Mouse (Mus musculus): Measurements from ENCODE around the gene Olfr968. TPM values are rescaled to one million over a fixed set of nuclear protein-coding genes. Genes with fewer than 3 reads are reported as not detected.

Gene Olfr968
- total RNA-seq (2015; ENCODE audit: low replicate concordance) = not detected in 2 replicates
- not detected in 2 replicates for total RNA-seq (2017; ENCODE audit: low replicate concordance)

DNA sequence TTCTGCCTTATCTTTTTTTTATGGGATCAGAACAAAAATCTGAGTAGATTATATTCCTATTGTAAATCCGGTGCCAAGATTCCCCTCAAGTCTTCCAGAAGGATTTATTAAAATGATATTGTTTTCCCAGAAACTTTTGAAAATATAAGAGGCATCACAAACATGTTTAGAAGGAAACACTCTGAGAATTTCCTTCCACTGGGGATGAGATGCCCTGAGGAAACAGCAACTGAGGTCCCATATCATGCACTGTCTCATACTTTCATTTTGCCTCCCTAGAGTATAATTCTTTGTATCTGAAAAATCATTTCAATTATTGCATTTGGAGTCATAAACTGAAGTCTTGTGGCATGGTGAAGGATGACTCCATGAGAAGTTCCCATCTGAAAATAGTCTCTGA is at the start of gene Olfr968:
Gene Olfr968 (minus strand): TSS at position 101 of the 400 bp plus-strand sequence.
- ATAC-seq (replicated peaks; ENCODE audit: low FRiP score, poor library complexity, severe bottlenecking) = no peak

DNA sequence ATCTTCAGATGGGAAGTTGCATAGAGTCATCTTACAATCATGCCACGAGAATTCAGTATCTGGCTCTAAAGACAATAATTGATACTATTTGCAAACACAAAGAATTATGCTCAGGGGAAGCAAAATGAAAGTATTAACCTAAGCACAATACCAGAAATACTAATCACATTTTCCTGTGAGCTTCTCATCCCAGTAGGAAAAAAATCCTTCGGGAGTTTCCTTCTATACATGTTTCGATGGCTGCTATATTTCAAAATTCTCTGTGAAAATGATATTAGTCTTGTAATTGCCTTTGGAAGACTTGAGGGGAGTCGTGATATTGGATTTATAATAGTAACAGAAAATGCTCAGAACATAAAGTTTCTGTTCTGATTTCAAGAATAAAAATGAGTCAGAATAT is 25.5 kb upstream of the Olfr968 start, which contains the start of gene Olfr970:
Gene Olfr970 (plus strand): TSS at position 301 of the 400 bp plus-strand sequence.
- no peak for ATAC-seq (replicated peaks; ENCODE audit: low FRiP score, poor library complexity, severe bottlenecking)

DNA sequence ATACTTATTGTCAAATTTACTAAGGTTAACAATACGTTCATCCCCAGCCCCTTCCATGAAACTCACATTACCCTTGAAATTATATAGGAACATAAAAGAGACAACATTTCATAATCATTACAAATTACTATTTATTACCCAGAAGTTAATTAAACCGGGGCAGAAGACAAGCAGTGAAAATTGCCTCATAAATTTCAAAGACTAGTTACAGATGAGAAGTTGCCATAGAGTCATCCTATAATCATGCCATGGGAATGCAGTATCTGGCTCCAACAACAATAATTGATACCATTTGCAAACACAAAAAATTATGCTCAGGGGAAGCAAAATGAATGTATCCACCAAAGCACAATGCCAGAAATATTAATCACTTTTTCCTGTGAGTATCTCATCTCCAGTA is 7.5 kb upstream of the Olfr968 start, which contains the start of gene Olfr969:
Gene Olfr969 (plus strand): TSS at position 388 of the 400 bp plus-strand sequence.
- no peak for ATAC-seq (replicated peaks; ENCODE audit: low FRiP score, poor library complexity, severe bottlenecking)

DNA sequence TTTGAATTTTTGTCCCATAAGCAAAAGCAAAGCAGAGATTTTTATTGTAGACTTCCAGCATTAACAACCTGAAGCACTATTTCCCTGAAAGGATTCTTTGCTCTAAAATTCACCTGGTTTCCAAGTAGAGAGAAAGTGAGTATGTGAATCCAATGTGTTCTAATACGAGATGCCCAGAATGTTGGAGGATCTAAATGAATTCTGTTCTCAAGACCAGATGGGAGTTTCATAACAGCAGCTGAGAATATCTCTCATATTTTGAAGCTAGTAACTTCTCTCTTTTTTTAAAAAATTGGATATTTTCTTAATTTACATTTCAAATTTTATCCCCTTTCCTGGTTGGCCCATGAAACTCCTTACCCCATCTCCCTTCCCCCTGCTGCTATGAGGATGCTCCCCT is 36.6 kb downstream of the Olfr968 start:
- ATAC-seq (replicated peaks; ENCODE audit: low FRiP score, poor library complexity, severe bottlenecking) = no peak

DNA sequence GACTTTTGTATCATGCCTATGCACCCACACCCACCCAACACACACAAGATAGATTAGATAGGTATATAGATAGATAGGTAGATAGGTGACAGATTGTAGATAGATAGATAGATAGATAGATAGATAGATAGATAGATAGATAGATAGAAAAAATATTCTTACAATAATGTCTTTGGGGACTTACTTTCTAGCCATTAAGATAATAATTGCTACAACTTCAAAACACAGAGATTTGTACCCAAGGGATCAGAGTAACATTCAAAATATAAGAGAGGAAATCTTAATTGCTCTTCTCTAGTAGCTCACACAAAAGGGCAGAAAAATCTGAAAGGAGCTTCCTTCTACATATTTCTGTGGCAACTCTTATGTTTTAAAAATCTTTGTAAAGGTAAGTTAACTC is 37.1 kb downstream of the Olfr968 start, which contains the start of gene Olfr967:
Gene Olfr967 (plus strand): TSS at position 301 of the 400 bp plus-strand sequence.
- no peak for ATAC-seq (replicated peaks; ENCODE audit: low FRiP score, poor library complexity, severe bottlenecking)

DNA sequence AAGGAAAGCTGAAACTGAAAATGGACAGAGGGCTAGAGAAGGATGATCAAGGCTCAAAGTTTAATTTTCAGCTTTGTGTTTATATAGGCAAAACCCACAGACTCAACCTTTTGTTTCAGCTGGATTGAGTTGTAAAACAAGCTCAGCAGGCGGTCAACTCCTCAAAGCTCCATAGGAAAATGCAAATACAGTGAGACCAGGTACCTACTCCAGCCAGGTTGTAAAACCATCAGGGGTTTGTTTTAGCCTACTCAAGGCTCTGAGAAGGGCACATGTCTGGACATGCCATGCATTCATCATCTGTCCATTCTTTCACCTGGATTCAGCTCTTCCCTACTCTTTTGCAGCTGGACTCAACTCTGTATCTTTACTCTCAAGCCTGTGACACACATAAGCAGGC is 42.3 kb downstream of the Olfr968 start:
- ATAC-seq (replicated peaks; ENCODE audit: low FRiP score, poor library complexity, severe bottlenecking) = no peak

DNA sequence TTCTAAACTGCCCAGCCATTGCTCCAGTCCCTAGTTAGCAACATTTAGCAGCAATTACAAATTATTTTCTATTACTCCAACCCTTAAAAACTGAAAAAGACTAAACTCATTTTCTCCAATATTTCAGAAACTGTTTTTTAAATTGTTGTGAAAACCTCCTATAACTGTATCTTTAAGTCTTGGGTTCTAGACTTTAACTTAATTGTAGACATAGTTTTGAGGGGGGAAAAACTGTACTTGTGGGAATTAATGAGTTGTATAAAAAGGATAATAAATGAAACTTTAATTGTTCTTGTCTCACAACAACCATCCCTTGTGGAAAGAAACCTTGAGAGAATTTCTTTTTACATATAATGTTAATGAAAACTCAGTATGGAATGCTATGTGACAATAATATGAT is 52.4 kb downstream of the Olfr968 start, which contains the start of gene Olfr150:
Gene Olfr150 (plus strand): TSS at position 301 of the 400 bp plus-strand sequence.
- no peak for ATAC-seq (replicated peaks; ENCODE audit: low FRiP score, poor library complexity, severe bottlenecking)

Other genes starting within 250 kb of the Olfr968 start
- not detected in 2 replicates for gene Olfr958, start 229.2 kb downstream of the Olfr968 start, total RNA-seq (2015; ENCODE audit: low replicate concordance)
- not detected in 2 replicates for gene Olfr958, start 229.2 kb downstream of the Olfr968 start, total RNA-seq (2017; ENCODE audit: low replicate concordance)
- not detected in 2 replicates for gene Olfr959, start 207.7 kb downstream of the Olfr968 start, total RNA-seq (2015; ENCODE audit: low replicate concordance)
- gene Olfr959, start 207.7 kb downstream of the Olfr968 start, total RNA-seq (2017; ENCODE audit: low replicate concordance) = not detected in 2 replicates
- gene AW551984, start 178.8 kb downstream of the Olfr968 start, total RNA-seq (2015; ENCODE audit: low replicate concordance) = not detected in 2 replicates
- gene AW551984, start 178.8 kb downstream of the Olfr968 start, total RNA-seq (2017; ENCODE audit: low replicate concordance) = not detected in 2 replicates
- gene Olfr148, start 172.6 kb downstream of the Olfr968 start, total RNA-seq (2015; ENCODE audit: low replicate concordance) = not detected in 2 replicates
- gene Olfr148, start 172.6 kb downstream of the Olfr968 start, total RNA-seq (2017; ENCODE audit: low replicate concordance) = not detected in 2 replicates
- gene Olfr960, start 161.9 kb downstream of the Olfr968 start, total RNA-seq (2015; ENCODE audit: low replicate concordance) = not detected in 2 replicates
- not detected in 2 replicates for gene Olfr960, start 161.9 kb downstream of the Olfr968 start, total RNA-seq (2017; ENCODE audit: low replicate concordance)
- gene Olfr961, start 138.2 kb downstream of the Olfr968 start, total RNA-seq (2015; ENCODE audit: low replicate concordance) = not detected in 2 replicates
- not detected in 2 replicates for gene Olfr961, start 138.2 kb downstream of the Olfr968 start, total RNA-seq (2017; ENCODE audit: low replicate concordance)
- gene Olfr963, start 116.0 kb downstream of the Olfr968 start, total RNA-seq (2015; ENCODE audit: low replicate concordance) = not detected in 2 replicates
- gene Olfr963, start 116.0 kb downstream of the Olfr968 start, total RNA-seq (2017; ENCODE audit: low replicate concordance) = not detected in 2 replicates
- not detected in 2 replicates for gene Olfr149, start 76.1 kb downstream of the Olfr968 start, total RNA-seq (2015; ENCODE audit: low replicate concordance)
- gene Olfr149, start 76.1 kb downstream of the Olfr968 start, total RNA-seq (2017; ENCODE audit: low replicate concordance) = not detected in 2 replicates
- not detected in 2 replicates for gene Olfr965, start 71.9 kb downstream of the Olfr968 start, total RNA-seq (2015; ENCODE audit: low replicate concordance)
- gene Olfr965, start 71.9 kb downstream of the Olfr968 start, total RNA-seq (2017; ENCODE audit: low replicate concordance) = 1.2 TPM in 1 of 2 replicates, not detected in the other
- gene Olfr150, start 52.3 kb downstream of the Olfr968 start, total RNA-seq (2015; ENCODE audit: low replicate concordance) = not detected in 2 replicates
- gene Olfr150, start 52.3 kb downstream of the Olfr968 start, total RNA-seq (2017; ENCODE audit: low replicate concordance) = not detected in 2 replicates
- not detected in 2 replicates for gene Olfr967, start 37.0 kb downstream of the Olfr968 start, total RNA-seq (2015; ENCODE audit: low replicate concordance)
- gene Olfr967, start 37.0 kb downstream of the Olfr968 start, total RNA-seq (2017; ENCODE audit: low replicate concordance) = not detected in 2 replicates
- gene Olfr969, start 7.7 kb upstream of the Olfr968 start, total RNA-seq (2015; ENCODE audit: low replicate concordance) = not detected in 2 replicates
- not detected in 2 replicates for gene Olfr969, start 7.7 kb upstream of the Olfr968 start, total RNA-seq (2017; ENCODE audit: low replicate concordance)
- not detected in 2 replicates for gene Olfr970, start 25.6 kb upstream of the Olfr968 start, total RNA-seq (2015; ENCODE audit: low replicate concordance)
- not detected in 2 replicates for gene Olfr970, start 25.6 kb upstream of the Olfr968 start, total RNA-seq (2017; ENCODE audit: low replicate concordance)
- gene Olfr971, start 53.6 kb upstream of the Olfr968 start, total RNA-seq (2015; ENCODE audit: low replicate concordance) = not detected in 2 replicates
- gene Olfr971, start 53.6 kb upstream of the Olfr968 start, total RNA-seq (2017; ENCODE audit: low replicate concordance) = 1.1 TPM in 1 of 2 replicates, not detected in the other
- gene Olfr972, start 83.2 kb upstream of the Olfr968 start, total RNA-seq (2015; ENCODE audit: low replicate concordance) = not detected in 2 replicates
- not detected in 2 replicates for gene Olfr972, start 83.2 kb upstream of the Olfr968 start, total RNA-seq (2017; ENCODE audit: low replicate concordance)
- gene Olfr229, start 124.1 kb upstream of the Olfr968 start, total RNA-seq (2015; ENCODE audit: low replicate concordance) = not detected in 2 replicates
- not detected in 2 replicates for gene Olfr229, start 124.1 kb upstream of the Olfr968 start, total RNA-seq (2017; ENCODE audit: low replicate concordance)
- not detected in 2 replicates for gene Olfr974, start 154.2 kb upstream of the Olfr968 start, total RNA-seq (2015; ENCODE audit: low replicate concordance)
- not detected in 2 replicates for gene Olfr974, start 154.2 kb upstream of the Olfr968 start, total RNA-seq (2017; ENCODE audit: low replicate concordance)
- not detected in 2 replicates for gene Olfr975, start 168.8 kb upstream of the Olfr968 start, total RNA-seq (2015; ENCODE audit: low replicate concordance)
- gene Olfr975, start 168.8 kb upstream of the Olfr968 start, total RNA-seq (2017; ENCODE audit: low replicate concordance) = 0.09 TPM in 1 of 2 replicates, not detected in the other
- not detected in 2 replicates for gene Olfr976, start 177.9 kb upstream of the Olfr968 start, total RNA-seq (2015; ENCODE audit: low replicate concordance)
- not detected in 2 replicates for gene Olfr976, start 177.9 kb upstream of the Olfr968 start, total RNA-seq (2017; ENCODE audit: low replicate concordance)
- gene Olfr978, start 208.9 kb upstream of the Olfr968 start, total RNA-seq (2015; ENCODE audit: low replicate concordance) = not detected in 2 replicates
- not detected in 2 replicates for gene Olfr978, start 208.9 kb upstream of the Olfr968 start, total RNA-seq (2017; ENCODE audit: low replicate concordance)
- not detected in 2 replicates for gene Olfr979, start 220.2 kb upstream of the Olfr968 start, total RNA-seq (2015; ENCODE audit: low replicate concordance)
- 0.17 TPM in 1 of 2 replicates, not detected in the other for gene Olfr979, start 220.2 kb upstream of the Olfr968 start, total RNA-seq (2017; ENCODE audit: low replicate concordance)
- gene Olfr980, start 226.3 kb upstream of the Olfr968 start, total RNA-seq (2015; ENCODE audit: low replicate concordance) = not detected in 2 replicates
- gene Olfr980, start 226.3 kb upstream of the Olfr968 start, total RNA-seq (2017; ENCODE audit: low replicate concordance) = not detected in 2 replicates
- gene Olfr981, start 238.2 kb upstream of the Olfr968 start, total RNA-seq (2015; ENCODE audit: low replicate concordance) = not detected in 2 replicates
- gene Olfr981, start 238.2 kb upstream of the Olfr968 start, total RNA-seq (2017; ENCODE audit: low replicate concordance) = 0.26 TPM in 1 of 2 replicates, not detected in the other